Mouse (Mus musculus) kidney, postnatal 36 days (tissue): ENCODE results near the gene Relb.
A peak's percentile ranks its signal among the peaks of the same experiment; 100 is the strongest.
"Not testable (repeated sequence)": the region's sequence is repeated elsewhere in the genome, so short reads cannot be mapped to it uniquely, and the experiment has no call there.

Experiments
- DNase-seq, 2 experiments: peaks; one replicate each; pipeline ENCODE4 v3.0.0; 2021 to 2022; ENCODE audit warnings: mixed read lengths in 2 of 2

Gene Relb

DNA sequence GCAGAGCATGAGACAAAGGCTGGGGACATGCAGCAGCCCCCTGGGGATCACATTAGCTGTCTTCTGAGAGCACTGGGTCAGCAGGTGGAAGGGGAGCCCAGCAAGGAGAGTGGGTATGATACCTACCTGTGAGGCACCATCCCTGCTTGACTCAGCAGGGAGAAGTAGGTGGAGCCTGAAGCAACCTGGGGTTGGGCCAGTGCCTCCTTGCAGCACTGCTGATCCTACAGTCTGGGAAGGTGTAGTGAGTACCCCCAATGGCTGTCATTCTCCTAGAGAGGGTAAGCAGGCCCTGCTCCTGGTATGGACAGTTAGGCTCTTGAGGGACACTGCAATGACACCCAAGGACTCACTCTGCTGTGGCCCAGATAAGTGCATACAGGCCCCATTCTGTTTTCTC, 3.0 kb upstream of the Relb start:
- no peak for DNase-seq

DNA sequence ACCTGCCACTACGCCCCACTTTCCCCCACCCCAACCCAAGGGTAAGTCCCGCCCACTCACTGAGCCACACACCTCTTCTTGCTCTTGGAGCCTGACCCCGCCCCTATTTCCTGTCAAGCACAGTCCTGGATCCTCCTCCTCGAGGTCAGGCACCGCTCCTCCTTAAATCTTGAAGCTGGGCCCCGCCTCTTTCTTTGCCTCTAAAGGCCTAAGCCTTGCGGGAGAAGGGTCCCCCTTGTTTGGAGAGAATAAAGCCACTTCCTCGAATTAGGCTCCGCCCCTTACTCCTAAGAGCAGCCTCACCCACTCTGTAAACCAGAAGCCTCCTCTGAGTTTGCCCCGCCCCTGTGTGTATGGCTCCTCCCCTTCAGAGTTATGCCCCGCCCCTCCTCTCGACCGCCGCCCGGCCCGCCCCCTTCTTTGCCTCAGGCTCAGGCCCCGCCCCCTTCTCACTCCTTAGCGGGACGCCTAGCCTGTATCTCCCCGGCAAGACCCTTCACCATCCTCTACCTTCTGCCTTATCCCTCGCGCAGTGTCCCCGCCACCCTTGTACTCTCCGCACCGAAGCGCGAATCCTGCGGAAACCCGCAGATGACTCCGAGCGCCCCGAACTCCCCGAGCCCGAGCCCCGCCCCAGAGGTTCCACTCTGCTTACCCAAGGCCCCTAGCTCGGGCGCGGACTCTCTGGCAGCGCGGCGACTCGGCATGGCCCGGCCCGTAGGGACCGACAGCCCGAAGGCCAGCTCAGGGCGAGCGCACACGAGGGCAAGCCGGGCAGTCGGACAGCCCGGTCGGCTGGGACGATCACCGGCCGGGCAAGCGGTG, 490 bp downstream of the Relb start:
- peak; percentile 98 to 99 for DNase-seq

DNA sequence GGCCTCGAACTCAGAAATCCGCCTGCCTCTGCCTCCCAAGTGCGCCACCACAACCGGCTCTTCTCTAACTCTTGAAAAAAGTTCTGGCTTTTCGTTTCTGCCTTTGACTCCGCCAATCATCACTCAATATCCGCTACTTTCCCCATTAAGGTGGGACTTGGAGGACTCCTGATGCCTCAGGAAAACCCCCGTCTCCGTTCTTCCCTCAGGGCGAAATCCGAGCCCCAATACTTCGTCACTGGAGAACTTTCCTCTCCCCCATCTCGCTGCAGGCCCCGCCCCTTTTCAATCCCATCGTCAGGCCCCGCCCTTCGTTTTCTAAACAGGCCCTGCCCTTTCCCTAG, 1.1 kb downstream of the Relb start:
- DNase-seq: no peak

DNA sequence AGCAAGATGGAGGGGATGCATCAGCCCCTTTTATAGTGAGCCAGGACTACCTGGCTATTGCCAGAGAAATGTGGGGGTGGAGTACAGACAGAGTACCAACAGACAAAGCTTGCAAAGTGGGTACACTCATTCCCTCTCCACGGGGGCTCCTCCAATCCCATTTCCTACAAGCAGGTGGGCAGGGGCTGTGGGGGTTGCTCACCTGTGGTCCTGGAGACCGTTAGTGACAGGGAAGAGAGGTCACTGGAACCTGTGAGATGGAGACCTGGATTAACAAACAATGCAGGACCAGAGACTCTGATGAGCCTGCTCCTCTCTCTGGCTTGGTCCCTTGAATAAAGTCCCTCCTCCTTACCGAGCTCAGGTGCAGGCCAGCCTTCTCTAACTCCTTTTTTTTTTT, 1.5 kb downstream of the Relb start:
- no peak for DNase-seq

DNA sequence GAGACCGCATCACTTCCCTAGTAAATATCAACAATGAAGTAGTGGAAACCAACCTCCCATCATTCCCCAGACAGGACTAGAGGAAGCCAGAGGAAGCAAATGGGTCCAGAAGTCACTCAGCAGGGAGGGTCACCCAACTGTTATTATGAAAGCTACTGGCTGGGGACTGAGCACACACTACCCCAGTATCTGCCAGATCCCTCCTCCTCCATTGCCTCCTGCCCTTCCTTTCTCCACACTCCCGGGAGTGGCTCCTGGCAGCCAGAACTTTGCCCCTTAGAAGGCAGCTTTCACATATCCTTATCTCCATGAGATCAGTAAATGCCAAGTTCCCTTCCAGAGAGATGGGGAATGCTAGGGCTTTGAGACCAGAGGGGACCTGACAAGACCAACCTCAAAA, 5.8 kb downstream of the Relb start:
- no peak for DNase-seq

DNA sequence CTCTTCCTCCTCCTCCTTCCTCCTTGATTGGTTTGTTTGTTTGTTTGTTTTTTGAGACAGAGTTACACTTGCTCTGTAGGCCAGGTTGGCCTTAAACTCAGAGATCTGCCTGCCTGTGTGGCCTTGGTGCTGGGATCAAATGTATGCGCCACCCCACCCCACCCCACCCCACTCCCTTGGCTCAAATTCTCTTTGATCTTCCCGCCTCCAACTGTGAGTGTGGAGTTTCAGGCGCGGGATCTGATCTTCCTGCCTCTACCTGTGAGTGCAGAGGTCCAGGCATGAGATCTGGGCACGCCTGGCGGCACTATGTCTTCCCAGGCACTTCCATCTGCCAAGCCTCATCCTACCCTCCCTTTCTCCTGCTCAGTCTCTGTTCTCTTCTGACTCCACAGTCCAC, 7.0 kb downstream of the Relb start:
- no peak for DNase-seq

DNA sequence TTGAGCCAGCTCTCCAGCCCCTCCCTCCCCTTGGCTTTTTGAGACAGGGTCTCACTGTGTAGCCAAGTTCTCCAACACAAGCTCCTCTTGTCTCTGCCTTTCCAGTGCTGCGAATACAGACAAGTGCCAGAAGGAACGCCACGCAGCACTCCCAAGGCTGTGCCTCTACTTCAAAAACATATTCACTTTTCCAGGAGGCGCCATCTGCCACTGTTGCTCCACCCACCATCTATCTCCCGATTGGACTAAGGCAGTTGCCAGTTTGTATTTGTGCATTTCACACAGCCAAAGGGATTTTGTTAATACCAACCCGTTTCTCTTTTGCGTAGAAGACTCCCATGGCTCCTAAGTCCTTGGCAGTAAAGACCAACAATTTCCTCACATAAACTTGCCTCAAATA, 8.4 kb downstream of the Relb start:
- no peak for DNase-seq

DNA sequence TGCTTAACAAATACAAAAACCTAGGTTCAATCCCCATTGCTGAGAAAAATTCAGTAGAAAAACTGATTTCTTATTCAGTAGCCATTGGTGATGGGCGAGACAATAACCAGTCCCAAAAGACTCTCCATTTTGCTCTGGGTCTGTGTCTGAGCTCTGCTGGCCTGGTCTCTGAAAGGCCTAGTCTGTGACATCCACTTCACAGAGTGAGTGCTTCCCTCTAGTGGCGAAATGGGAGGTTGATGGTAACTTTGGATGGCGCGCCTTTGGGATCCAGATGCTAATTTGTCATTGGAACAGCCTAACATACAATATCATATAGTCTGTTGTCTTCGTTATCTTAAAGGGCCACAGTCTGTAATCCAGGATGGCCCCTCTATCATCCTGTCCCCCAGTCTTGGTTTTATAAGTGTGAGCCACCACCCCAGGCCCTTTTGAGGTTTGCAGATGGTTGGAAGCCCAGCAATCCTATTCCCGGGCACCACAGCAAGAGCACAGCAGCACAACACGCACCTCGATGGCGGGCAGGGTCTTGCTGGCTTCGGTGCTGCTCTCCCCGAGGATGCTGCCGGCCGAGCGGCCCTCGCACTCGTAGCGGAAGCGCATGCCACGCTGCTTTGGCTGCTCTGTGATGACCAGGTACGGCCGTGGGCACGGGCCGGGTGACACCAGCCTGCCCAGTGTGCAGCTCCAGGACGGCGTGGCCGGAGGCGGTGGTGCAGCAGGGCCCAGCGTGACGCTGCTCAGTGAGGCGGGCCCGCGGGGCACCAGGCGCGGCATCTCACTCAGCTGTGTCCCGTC, 10.0 kb downstream of the Relb start:
- peak; percentile 80 to 88 for DNase-seq

DNA sequence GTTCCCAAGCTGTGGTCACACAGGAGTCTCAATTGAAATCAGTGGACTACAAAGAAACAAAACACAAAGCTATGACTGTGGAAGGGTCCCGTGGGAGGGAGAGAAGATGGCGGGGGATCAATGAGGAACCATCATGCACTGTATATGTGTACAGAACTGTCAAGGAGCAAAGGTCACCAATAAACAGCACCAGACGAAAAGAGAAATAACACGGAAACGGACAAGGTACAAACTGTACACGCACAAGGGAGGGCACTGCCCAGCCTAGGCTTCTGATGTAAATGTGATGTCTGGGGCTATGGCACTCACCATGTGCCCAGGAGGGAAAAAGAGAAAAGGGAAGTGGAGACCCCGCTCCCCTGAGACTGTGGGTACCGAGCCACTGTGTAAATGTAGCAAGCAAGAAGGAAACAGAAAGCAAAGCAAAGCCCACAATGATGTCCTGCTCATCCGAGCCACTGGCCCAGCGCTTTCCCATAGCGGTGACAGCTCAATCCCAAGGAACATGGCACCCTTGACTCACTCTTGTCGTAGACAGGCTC, 14.1 kb downstream of the Relb start:
- DNase-seq: no peak

DNA sequence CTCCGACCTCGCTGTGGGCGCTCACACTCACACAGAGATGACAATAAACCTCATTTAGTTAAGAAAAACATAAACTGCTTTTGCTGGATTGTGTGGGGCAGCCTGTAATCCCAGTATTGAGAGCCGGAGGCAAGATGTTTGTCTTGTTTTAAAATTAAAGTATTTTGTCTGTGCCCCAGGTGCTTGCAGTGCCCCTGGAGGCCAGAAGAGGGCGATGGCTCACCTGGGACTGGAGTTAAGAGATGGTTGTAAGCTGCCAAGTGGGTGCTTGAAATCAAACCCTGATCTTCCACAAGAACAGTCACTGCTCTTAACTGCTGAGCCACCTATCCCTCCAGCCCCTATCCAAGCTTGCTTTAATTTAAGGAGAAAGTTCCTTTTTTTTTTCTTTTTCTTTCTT, 18.3 kb downstream of the Relb start:
- no peak for DNase-seq

DNA sequence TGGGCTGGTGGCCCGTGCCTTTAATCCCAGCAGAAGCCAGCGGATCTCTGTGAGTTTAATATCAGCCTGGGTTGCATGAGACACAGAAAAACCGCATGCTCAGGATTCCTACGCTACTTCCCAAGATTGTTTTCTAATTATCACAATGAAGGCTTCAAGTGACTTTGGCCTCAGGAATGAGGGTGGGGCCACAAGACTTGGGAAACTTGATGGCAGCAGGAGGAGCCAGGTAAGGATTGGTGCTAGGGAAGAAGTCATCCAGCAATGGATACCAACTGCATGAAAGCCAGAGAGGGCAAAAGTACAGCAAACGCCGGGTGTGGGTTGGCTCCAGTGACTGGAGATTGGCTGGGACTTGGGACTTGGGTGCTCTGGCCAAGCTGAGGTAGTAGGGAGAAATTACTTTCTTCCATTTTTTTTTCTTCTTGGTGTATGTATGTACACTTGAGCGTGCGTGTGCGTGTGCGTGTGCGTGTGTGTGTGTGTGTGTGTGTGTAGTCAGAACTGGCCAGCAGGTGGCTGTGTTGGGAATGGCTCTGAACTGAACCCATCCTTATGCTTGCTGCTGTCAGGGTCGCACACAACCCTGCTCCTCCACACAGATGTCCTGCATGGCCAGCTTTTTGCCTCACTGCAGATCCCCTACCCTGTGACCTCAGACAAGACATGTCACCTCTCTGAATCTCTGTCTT, 19.5 kb downstream of the Relb start:
- DNase-seq: peak; percentile 38 to 41

DNA sequence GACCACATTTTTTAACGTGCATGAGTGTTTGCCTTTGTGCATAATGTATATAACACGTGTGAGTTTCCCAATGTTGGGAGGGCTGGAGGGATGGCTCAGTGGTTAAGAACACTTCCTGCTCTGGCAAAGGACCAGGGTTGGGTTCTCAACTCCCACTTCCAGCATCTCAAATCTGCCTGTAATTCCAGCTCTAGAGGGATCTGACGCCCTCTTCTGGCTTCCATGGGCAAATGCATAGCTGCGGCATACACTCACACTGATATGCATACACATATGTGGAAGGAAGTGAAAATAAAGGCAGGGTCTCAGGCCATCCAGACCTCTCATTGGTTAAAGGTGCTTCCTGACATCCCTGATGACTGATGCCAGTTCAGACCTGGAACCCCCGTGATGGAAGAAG, 21.9 kb downstream of the Relb start:
- DNase-seq: no peak

DNA sequence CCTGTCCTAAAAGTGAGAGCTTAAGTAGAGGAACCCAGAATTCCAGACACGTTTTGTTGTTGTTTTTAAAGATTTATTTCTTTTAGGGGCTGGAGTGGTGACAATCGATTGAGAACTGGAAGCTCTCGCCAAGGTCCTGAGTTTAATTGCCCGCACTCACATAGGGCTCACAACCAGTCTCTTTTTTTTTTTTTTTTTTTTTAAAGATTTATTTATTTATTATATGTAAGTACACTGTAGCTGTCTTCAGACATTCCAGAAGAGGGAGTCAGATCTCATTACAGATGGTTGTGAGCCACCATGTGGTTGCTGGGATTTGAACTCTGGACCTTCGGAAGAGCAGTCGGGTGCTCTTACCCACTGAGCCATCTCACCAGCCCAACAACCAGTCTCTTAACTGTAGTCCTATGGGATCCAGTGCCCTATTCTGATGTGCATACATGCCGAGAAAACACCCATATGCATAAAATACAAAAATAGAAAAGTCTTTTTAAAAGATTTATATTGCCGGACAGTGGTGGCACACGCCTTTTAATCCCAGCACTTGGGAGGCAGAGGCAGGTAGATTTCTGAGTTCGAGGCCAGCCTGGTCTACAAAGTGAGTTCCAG, 24.5 kb downstream of the Relb start:
- DNase-seq: not testable (repeated sequence)

DNA sequence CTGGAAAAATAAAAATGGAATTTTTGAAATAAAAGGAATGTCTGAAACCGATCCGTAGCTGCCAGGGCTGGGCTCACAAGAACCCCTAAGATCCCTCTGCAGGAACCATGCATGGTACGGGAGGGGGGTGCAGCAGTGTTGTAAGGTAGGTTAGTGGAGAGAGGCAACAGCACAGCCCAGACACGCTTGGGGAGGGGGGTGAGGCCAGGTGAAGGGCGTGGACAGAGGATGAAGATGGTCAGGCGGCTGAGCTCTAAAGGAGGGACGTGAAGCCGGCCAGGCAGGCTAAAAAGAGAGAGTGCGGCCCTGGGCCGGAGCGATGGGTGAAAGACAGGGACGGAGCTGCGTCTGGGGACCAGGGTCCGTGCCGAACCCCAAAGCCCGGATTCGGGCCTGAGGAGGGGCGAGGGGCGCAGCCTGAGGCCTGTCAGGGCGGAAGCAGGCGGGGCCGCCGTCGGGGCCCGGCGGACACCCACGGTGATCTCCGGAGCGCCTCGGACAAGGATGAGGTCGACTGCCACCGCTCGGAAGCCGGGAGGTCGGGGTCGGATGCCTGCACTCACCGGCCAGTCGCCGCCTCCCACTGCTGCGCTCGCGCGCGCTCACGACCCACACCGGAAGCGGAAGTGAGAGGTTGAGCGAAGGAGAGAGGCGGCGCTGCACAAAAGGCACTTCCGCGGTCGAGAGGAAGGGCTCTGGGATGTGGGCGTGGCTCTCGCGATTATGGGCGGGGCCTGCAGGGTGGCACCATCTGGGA, 25.2 kb downstream of the Relb start, which contains the start of gene Clasrp:
Clasrp (minus strand) TSS at position 638 of the 757 bp plus-strand sequence.
- DNase-seq: peak; percentile 97 to 99

DNA sequence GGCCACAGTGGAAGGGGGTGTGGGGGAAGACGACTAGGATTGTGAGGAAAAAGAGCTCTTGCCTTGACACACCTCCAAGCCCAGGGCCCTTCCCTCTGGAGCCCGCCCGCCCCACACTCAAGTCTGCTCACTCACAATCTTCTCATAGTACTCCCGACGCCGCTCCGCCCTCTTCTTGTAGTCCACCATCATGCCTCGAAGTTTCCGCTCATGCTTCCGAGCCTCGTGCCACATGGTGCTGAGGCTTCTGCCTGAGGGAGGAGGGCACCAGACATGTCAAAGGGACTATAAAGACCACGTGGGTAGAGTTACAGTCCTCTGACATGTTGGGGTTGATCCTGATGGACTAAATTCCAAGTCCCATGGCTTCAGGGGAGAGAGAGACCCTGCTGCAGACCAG, 26.2 kb downstream of the Relb start:
- DNase-seq: no peak

DNA sequence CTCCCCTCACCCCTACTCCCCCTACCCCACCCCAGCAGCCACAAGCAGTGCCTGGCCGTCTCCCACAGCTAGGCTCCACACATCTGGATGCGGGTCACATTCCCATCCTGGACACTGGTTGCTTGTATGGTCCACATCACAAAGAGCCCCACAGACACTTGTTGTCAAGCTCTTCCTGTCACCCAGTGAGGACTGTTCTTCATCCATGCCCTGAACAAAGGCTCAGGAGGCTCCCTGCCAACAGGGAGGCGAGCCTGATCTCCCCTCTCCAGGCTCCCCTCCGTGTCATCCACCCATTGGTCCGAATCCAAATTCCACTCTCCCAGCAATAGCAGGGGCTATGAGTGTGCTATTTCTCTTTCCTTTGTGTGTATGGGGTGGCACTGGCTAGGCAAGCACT, 28.7 kb downstream of the Relb start:
- DNase-seq: no peak

DNA sequence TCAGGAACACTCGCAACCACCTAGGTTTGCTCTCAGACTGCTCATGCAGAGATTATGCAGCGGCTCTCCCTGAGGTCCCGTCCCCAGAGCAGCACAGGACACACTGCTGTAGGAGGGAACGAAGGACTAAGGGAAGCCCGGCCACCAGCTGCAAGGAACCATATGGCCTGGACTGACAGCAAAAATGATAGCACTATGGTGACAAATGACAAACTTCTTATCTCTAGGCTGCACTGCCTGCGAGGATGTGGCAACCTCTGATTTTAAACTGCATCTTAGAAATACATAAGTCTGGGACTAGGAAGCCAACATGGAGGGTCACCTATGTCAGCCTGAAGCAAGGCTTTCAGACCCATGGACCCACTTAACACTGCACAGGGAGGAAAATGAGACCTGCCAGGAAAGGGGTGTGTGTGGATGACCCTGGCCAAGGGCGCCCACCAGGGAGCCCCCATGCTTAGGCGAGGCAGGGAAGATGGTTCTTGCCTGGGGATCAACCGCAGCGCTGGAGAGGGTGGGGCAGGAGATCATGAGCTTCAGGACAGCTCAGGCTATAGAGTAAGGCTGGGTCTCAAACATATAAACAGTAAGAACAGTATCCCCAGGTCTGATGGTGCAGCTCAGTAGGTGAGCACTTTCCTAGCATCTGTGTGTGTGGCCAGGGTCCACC, 36.0 kb downstream of the Relb start:
- no peak for DNase-seq

DNA sequence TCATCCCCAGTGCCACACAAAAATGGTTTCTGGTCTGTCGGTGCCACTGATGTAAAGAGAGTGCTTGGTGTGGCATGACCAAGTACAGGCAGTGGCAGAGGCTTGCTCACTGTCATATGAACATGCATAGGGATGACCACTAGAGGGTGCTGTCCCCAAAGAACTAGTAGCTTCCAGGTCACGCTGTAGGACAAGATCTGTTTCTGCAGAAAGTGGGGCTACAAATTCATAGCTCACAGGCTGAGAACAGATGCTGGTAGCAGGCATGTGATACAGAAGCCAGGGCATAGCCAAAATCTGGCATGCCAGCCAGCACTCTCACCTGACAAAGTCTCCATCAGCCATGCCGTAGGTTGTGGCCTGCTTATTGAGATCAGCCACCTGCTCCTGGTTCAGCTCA, 39.3 kb downstream of the Relb start:
- DNase-seq: peak; percentile 74 to 88

DNA sequence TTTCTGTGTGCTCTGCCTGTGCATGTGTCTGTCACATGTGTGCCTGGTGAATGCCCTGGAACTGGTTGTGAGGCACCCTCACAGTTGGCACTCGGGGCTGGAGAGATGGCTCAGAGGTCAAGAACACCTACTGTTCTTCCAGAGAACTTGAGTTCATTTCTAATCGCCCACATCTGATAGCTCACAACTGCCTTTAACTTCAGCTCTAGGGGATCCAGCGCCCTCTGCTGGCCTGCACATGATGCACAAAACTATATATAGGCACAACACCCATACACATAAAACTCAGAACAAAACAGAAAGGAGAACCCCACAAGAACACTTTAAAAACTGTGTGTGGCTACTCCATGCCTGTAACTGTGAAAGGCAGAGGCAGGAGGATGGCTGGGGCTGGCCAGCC, 40.0 kb downstream of the Relb start:
- peak; percentile 53 to 82 for DNase-seq

DNA sequence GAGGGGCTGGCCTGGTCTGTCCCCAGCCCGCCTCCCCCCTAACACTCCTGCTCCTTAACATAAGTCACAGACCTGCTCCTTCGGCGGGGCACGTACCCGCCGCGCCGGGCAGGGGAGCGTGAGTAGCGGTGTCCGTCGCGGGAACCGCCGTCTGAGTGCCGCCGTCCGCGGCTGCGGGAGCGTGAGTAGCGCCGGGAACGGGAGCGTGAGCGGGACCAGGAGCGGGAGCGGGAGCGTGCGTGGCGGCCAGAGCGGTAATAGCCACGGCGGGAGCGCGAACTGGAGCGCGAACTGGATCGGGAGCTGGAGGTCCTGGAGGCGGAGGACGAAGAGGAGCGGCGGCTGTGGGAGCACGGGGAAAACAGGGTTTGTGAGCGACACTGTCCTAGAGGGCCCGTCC, 43.0 kb downstream of the Relb start:
- no peak for DNase-seq

DNA sequence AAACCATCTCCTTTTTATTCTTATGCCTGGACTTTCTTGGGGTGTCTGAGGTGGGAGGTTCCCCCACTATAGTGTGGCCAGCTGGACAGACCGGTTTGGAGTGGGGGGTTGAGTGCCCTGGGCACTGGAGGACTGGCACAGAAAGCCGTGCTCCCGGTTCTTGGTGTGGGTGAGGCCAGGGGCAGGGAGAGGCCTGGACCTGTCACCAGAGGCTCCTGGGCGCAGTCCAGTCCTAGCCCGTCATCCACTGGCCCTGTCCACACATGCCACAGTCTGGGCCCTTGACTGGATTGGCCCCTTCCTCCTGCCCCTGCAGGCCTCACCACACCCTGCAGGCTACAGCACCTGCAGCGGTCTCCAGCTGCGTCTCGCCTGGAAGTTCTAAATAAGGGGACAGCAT, 48.6 kb downstream of the Relb start:
- peak in 1 of 2 experiments; percentile 17 for DNase-seq

DNA sequence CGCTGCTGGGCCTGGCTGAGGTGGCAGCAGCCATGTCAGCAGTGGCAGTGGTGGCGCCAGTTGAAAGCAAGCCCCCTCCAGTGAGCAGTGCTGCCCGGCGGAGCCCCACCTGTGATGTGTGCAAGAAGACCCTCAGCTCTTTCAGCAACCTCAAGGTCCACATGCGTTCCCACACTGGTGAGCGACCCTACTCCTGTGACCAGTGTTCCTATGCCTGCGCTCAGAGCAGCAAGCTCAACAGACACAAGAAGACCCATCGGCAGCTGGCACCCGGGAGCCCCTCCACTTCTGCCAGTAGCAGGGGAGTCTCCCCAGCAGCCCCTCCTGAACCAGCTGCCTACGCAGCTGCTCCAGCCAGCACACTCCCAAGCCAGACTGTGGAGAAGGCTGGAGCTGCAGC, 49.5 kb downstream of the Relb start:
- no peak for DNase-seq
